Mouse (Mus musculus): ENCODE results near the gene Grm8.

- TF ChIP-seq CTCF (IDR thresholded peaks at IDR 0.05; ENCODE audit: low read depth, low read length) (no peak), GATA1 (IDR thresholded peaks at IDR 0.05; ENCODE audit: borderline replicate concordance, low read length) (no peak), TAL1 (conservative IDR thresholded peaks at IDR 0.05; ENCODE audit: low read depth, low read length) (no peak)
Observed at GRCm38 (mm10) chr6:27812789-27813188, 322.2 kb downstream of the Grm8 start.
